Mouse (Mus musculus) common myeloid progenitor, adult 5-6 weeks (primary cell): Measurements from ENCODE around the gene C1qtnf3. TPM values are rescaled to one million over a fixed set of nuclear protein-coding genes. Genes with fewer than 3 reads are reported as not detected.
"Not testable (repeated sequence)": the region's sequence is repeated elsewhere in the genome, so short reads cannot be mapped to it uniquely, and the experiment has no call there.

ENCODE experiments used
- ATAC-seq: replicated peaks from 2 replicates; pipeline ENCODE4 v1.8.0; 2016; ENCODE audit warnings: low read depth, mild to moderate bottlenecking, moderate TSS enrichment, inconsistent platforms; ENCODE audit not compliant: poor library complexity, severe bottlenecking
- total RNA-seq: library from RNA; stranded (forward); fragments of 200-1000, 187-1606 nt; gene quantifications from 2 replicates; pipeline ENCODE4 v1.2.3, GENCODE M21; 2017

Gene C1qtnf3
- total RNA-seq, 1 experiment from 2014 or later, result not detected

- ATAC-seq, result no peak
These were observed 3.0 kb downstream of the C1qtnf3 start for GRCm38 (mm10) chr15:10955156-10955555.

- ATAC-seq, result no peak
These were observed 4.6 kb downstream of the C1qtnf3 start for GRCm38 (mm10) chr15:10956706-10957105.

GRCm38 (mm10) chr15:10959277-10960026, 7.3 kb downstream of the C1qtnf3 start:
- ATAC-seq, result no peak

- no peak for ATAC-seq
These were observed 8.1 kb downstream of the C1qtnf3 start for GRCm38 (mm10) chr15:10960267-10960666.

GRCm38 (mm10) chr15:10962601-10963000, 10.5 kb downstream of the C1qtnf3 start:
- ATAC-seq, result no peak

- ATAC-seq, result no peak
These were observed 17.3 kb downstream of the C1qtnf3 start for GRCm38 (mm10) chr15:10969439-10969838.

GRCm38 (mm10) chr15:10970777-10971176, 18.6 kb downstream of the C1qtnf3 start:
- no peak for ATAC-seq

- ATAC-seq, result no peak
These were observed 25.0 kb downstream of the C1qtnf3 start for GRCm38 (mm10) chr15:10977151-10977550.

- no peak for ATAC-seq
These were observed 28.6 kb downstream of the C1qtnf3 start for GRCm38 (mm10) chr15:10980712-10981111.

GRCm38 (mm10) chr15:10981377-10982063, 29.4 kb downstream of the C1qtnf3 start, which contains the start of gene Amacr:
TSS of gene Amacr (plus strand) at chr15:10981756.
- ATAC-seq, result peak; percentile 90

GRCm38 (mm10) chr15:10982064-10982435, 29.9 kb downstream of the C1qtnf3 start:
- no peak for ATAC-seq

- ATAC-seq, result no peak
These were observed 33.6 kb downstream of the C1qtnf3 start for GRCm38 (mm10) chr15:10985756-10986155.

- not testable (repeated sequence) for ATAC-seq
These were observed 34.3 kb downstream of the C1qtnf3 start for GRCm38 (mm10) chr15:10986477-10986876.

- no peak for ATAC-seq
These were observed 38.3 kb downstream of the C1qtnf3 start for GRCm38 (mm10) chr15:10990411-10990810.

- ATAC-seq, result no peak
These were observed 39.4 kb downstream of the C1qtnf3 start for GRCm38 (mm10) chr15:10991566-10991965.

GRCm38 (mm10) chr15:10999832-11000231, 47.7 kb downstream of the C1qtnf3 start:
- no peak for ATAC-seq

GRCm38 (mm10) chr15:11000421-11000820, 48.3 kb downstream of the C1qtnf3 start, which contains the start of gene Slc45a2:
TSS of gene Slc45a2 (plus strand) at chr15:11000721.
- no peak for ATAC-seq

GRCm38 (mm10) chr15:11003791-11004190, 51.7 kb downstream of the C1qtnf3 start:
- ATAC-seq, result no peak

- no peak for ATAC-seq
These were observed 52.5 kb downstream of the C1qtnf3 start for GRCm38 (mm10) chr15:11004646-11005045.

GRCm38 (mm10) chr15:11008756-11009155, 56.6 kb downstream of the C1qtnf3 start:
- ATAC-seq, result no peak

- no peak for ATAC-seq
These were observed 58.9 kb downstream of the C1qtnf3 start for GRCm38 (mm10) chr15:11010976-11011548.
